Mouse (Mus musculus): ENCODE results near the gene Adra2b. TPM values are rescaled to one million over a fixed set of nuclear protein-coding genes. Genes with fewer than 3 reads are reported as not detected.
A peak's percentile ranks its signal among the peaks of the same experiment; 100 is the strongest.

Adra2b gene
- polyA plus RNA-seq, 1 experiment: not detected

GRCm38 (mm10) chr2:127338012-127338411 lies 25.0 kb upstream of the Adra2b start:
- H3K4me3 ChIP-seq (ENCODE audit: insufficient read depth, low read length): no peak overlapping the region
- H3K27ac ChIP-seq (ENCODE audit: insufficient read depth, low read length): no peak overlapping the region
- no peaks in the 10 kb centered on the region for H3K4me1 ChIP-seq (ENCODE audit: control insufficient read depth, insufficient read depth, low read length)
- TF ChIP-seq CTCF (IDR thresholded peaks at IDR 0.05; ENCODE audit: borderline replicate concordance, insufficient read depth, low read length): no peak
- no peak for TF ChIP-seq POLR2A (IDR thresholded peaks at IDR 0.05; ENCODE audit: low read depth, low read length)

- Histone ChIP-seq H3K27ac (ENCODE audit: insufficient read depth, low read length) (no peak within 1 kb of the TSS), H3K4me1 (ENCODE audit: control insufficient read depth, insufficient read depth, low read length) (no peaks in the 10 kb centered on the region), H3K4me3 (ENCODE audit: insufficient read depth, low read length) (no peak within 1 kb of the TSS)
- TF ChIP-seq CTCF (IDR thresholded peaks at IDR 0.05; ENCODE audit: borderline replicate concordance, insufficient read depth, low read length) (no peak), POLR2A (IDR thresholded peaks at IDR 0.05; ENCODE audit: low read depth, low read length) (no peak)
Measured at GRCm38 (mm10) chr2:127338416-127338815, 24.6 kb upstream of the Adra2b start, which contains the start of gene Astl. Astl (plus strand) TSS chr2:127338639.

- H3K27ac ChIP-seq (ENCODE audit: insufficient read depth, low read length): no peak overlapping the region
- H3K4me3 ChIP-seq (ENCODE audit: insufficient read depth, low read length): no peak overlapping the region
- no peaks in the 10 kb centered on the region for H3K4me1 ChIP-seq (ENCODE audit: control insufficient read depth, insufficient read depth, low read length)
- no peak for TF ChIP-seq POLR2A (IDR thresholded peaks at IDR 0.05; ENCODE audit: low read depth, low read length)
- no peak for TF ChIP-seq CTCF (IDR thresholded peaks at IDR 0.05; ENCODE audit: borderline replicate concordance, insufficient read depth, low read length)
Measured at GRCm38 (mm10) chr2:127338833-127339232, 24.2 kb upstream of the Adra2b start.

GRCm38 (mm10) chr2:127339262-127339661 lies 23.7 kb upstream of the Adra2b start:
- TF ChIP-seq POLR2A (IDR thresholded peaks at IDR 0.05; ENCODE audit: low read depth, low read length): no peak
- TF ChIP-seq CTCF (IDR thresholded peaks at IDR 0.05; ENCODE audit: borderline replicate concordance, insufficient read depth, low read length): no peak
- H3K4me1 ChIP-seq (ENCODE audit: control insufficient read depth, insufficient read depth, low read length): no peaks in the 10 kb centered on the region
- no peak overlapping the region for H3K4me3 ChIP-seq (ENCODE audit: insufficient read depth, low read length)
- no peak overlapping the region for H3K27ac ChIP-seq (ENCODE audit: insufficient read depth, low read length)

- Histone ChIP-seq H3K4me3 (ENCODE audit: insufficient read depth, low read length) (no peak overlapping the region), H3K27ac (ENCODE audit: insufficient read depth, low read length) (no peak overlapping the region), H3K4me1 (ENCODE audit: control insufficient read depth, insufficient read depth, low read length) (no peaks in the 10 kb centered on the region)
- peak; percentile 67; the same call in 1 of the 2 replicates for TF ChIP-seq CTCF (IDR thresholded peaks at IDR 0.05; ENCODE audit: borderline replicate concordance, insufficient read depth, low read length)
- TF ChIP-seq POLR2A (IDR thresholded peaks at IDR 0.05; ENCODE audit: low read depth, low read length): no peak
Measured at GRCm38 (mm10) chr2:127341159-127341558, 21.8 kb upstream of the Adra2b start.

- Histone ChIP-seq H3K27ac (ENCODE audit: insufficient read depth, low read length) (no peak overlapping the region), H3K4me1 (ENCODE audit: control insufficient read depth, insufficient read depth, low read length) (no peaks in the 10 kb centered on the region), H3K4me3 (ENCODE audit: insufficient read depth, low read length) (no peak overlapping the region)
- TF ChIP-seq CTCF (IDR thresholded peaks at IDR 0.05; ENCODE audit: borderline replicate concordance, insufficient read depth, low read length) (no peak), POLR2A (IDR thresholded peaks at IDR 0.05; ENCODE audit: low read depth, low read length) (no peak)
Measured at GRCm38 (mm10) chr2:127346334-127346733, 16.7 kb upstream of the Adra2b start.

GRCm38 (mm10) chr2:127347147-127347985 lies 15.6 kb upstream of the Adra2b start:
- TF ChIP-seq CTCF (IDR thresholded peaks at IDR 0.05; ENCODE audit: borderline replicate concordance, insufficient read depth, low read length) (no peak), POLR2A (IDR thresholded peaks at IDR 0.05; ENCODE audit: low read depth, low read length) (no peak)

GRCm38 (mm10) chr2:127353881-127354280 lies 9.1 kb upstream of the Adra2b start:
- H3K4me3 ChIP-seq (ENCODE audit: insufficient read depth, low read length): no peak overlapping the region
- H3K27ac ChIP-seq (ENCODE audit: insufficient read depth, low read length): no peak overlapping the region
- no peaks in the 10 kb centered on the region for H3K4me1 ChIP-seq (ENCODE audit: control insufficient read depth, insufficient read depth, low read length)
- no peak for TF ChIP-seq CTCF (IDR thresholded peaks at IDR 0.05; ENCODE audit: borderline replicate concordance, insufficient read depth, low read length)
- no peak for TF ChIP-seq POLR2A (IDR thresholded peaks at IDR 0.05; ENCODE audit: low read depth, low read length)

More at GRCm38 (mm10) chr2:127347147-127347985, 15.6 kb upstream of the Adra2b start:
- Histone ChIP-seq H3K4me3 (ENCODE audit: insufficient read depth, low read length) (no peak overlapping the region), H3K27ac (ENCODE audit: insufficient read depth, low read length) (no peak overlapping the region), H3K4me1 (ENCODE audit: control insufficient read depth, insufficient read depth, low read length) (no peaks in the 10 kb centered on the region)

GRCm38 (mm10) chr2:127363282-127363652 lies 259 bp downstream of the Adra2b start:
- H3K4me3 ChIP-seq (ENCODE audit: insufficient read depth, low read length): peak overlapping the region; percentile 21
- no peaks in the 10 kb centered on the region for H3K4me1 ChIP-seq (ENCODE audit: control insufficient read depth, insufficient read depth, low read length)
- TF ChIP-seq POLR2A (IDR thresholded peaks at IDR 0.05; ENCODE audit: low read depth, low read length) (no peak), CTCF (IDR thresholded peaks at IDR 0.05; ENCODE audit: borderline replicate concordance, insufficient read depth, low read length) (no peak)
- H3K27ac ChIP-seq (ENCODE audit: insufficient read depth, low read length): no peak overlapping the region

GRCm38 (mm10) chr2:127363696-127364095 lies 688 bp downstream of the Adra2b start:
- Histone ChIP-seq H3K4me3 (ENCODE audit: insufficient read depth, low read length) (peak overlapping the region; percentile 21; the same call in 1 of the 2 replicates), H3K4me1 (ENCODE audit: control insufficient read depth, insufficient read depth, low read length) (no peaks in the 10 kb centered on the region), H3K27ac (ENCODE audit: insufficient read depth, low read length) (no peak overlapping the region)
- TF ChIP-seq POLR2A (IDR thresholded peaks at IDR 0.05; ENCODE audit: low read depth, low read length) (no peak), CTCF (IDR thresholded peaks at IDR 0.05; ENCODE audit: borderline replicate concordance, insufficient read depth, low read length) (no peak)

Data from embryonic fibroblast, embryonic 13.5 days (primary cell).